Mouse (Mus musculus): ENCODE data around the gene Olfr328. TPM values are rescaled to one million over a fixed set of nuclear protein-coding genes. Genes with fewer than 3 reads are reported as not detected.
"Not testable (repeated sequence)": the region's sequence is repeated elsewhere in the genome, so short reads cannot be mapped to it uniquely, and the experiment has no call there.

Gene Olfr328
- polyA plus RNA-seq, 1 experiment = not detected

GRCm38 (mm10) chr11:58578636-58579035 lies 23.2 kb upstream of the Olfr328 start:
- H3K4me3 ChIP-seq (replicated peaks) = no peak overlapping the region
- H3K4me1 ChIP-seq (ENCODE audit: control insufficient read depth) = no peaks in the 10 kb centered on the region
- H3K36me3 ChIP-seq (ENCODE audit: control insufficient read depth) = no peaks in the 10 kb centered on the region
- H3K9me3 ChIP-seq (ENCODE audit: control insufficient read depth, low read length) = no peaks in the 10 kb centered on the region
- TF ChIP-seq GATA1 (IDR thresholded peaks at IDR 0.05; ENCODE audit: low read length) = no peak
- no peak for TF ChIP-seq TAL1 (IDR thresholded peaks at IDR 0.05; ENCODE audit: low read length)
- H3K27me3 ChIP-seq (ENCODE audit: control insufficient read depth) = peaks cover 2% of the 10 kb centered on the region; the same call in 1 of the 2 replicates

GRCm38 (mm10) chr11:58577430-58577829 lies 22.0 kb upstream of the Olfr328 start, which contains the start of gene Olfr325:
Olfr325 (plus strand) TSS chr11:58577730.
- H3K4me3 ChIP-seq (replicated peaks) = no peak within 1 kb of the TSS
- TF ChIP-seq GATA1 (IDR thresholded peaks at IDR 0.05; ENCODE audit: low read length) = no peak
- no peak for TF ChIP-seq TAL1 (IDR thresholded peaks at IDR 0.05; ENCODE audit: low read length)
- H3K36me3 ChIP-seq (ENCODE audit: control insufficient read depth) = no peaks in the 10 kb centered on the region
- peaks cover 2% of the 10 kb centered on the region; the same call in 1 of the 2 replicates for H3K27me3 ChIP-seq (ENCODE audit: control insufficient read depth)
- H3K9me3 ChIP-seq (ENCODE audit: control insufficient read depth, low read length) = peaks cover 4% of the 10 kb centered on the region
- H3K4me1 ChIP-seq (ENCODE audit: control insufficient read depth) = no peaks in the 10 kb centered on the region

- H3K9me3 ChIP-seq (ENCODE audit: control insufficient read depth, low read length) = peaks cover 4% of the 10 kb centered on the region
- no peaks in the 10 kb centered on the region for H3K4me1 ChIP-seq (ENCODE audit: control insufficient read depth)
- no peak for TF ChIP-seq TAL1 (IDR thresholded peaks at IDR 0.05; ENCODE audit: low read length)
- TF ChIP-seq GATA1 (IDR thresholded peaks at IDR 0.05; ENCODE audit: low read length) = no peak
- no peak within 1 kb of the TSS for H3K4me3 ChIP-seq (replicated peaks)
- no peaks in the 10 kb centered on the region for H3K27me3 ChIP-seq (ENCODE audit: control insufficient read depth)
- no peaks in the 10 kb centered on the region for H3K36me3 ChIP-seq (ENCODE audit: control insufficient read depth)
Observed at GRCm38 (mm10) chr11:58570405-58570804, 15.0 kb upstream of the Olfr328 start, which contains the start of gene Olfr224. Olfr224 (minus strand) TSS chr11:58570553.

GRCm38 (mm10) chr11:58546322-58546721 lies 9.1 kb downstream of the Olfr328 start, which contains the start of gene Olfr329-ps:
Olfr329-ps (minus strand) TSS chr11:58546422.
- Histone ChIP-seq H3K4me3 (replicated peaks) (no peak within 1 kb of the TSS), H3K36me3 (ENCODE audit: control insufficient read depth) (no peaks in the 10 kb centered on the region), H3K27me3 (ENCODE audit: control insufficient read depth) (no peaks in the 10 kb centered on the region), H3K9me3 (ENCODE audit: control insufficient read depth, low read length) (no peaks in the 10 kb centered on the region), H3K4me1 (ENCODE audit: control insufficient read depth) (no peaks in the 10 kb centered on the region)
- TF ChIP-seq TAL1 (IDR thresholded peaks at IDR 0.05; ENCODE audit: low read length) (no peak), GATA1 (IDR thresholded peaks at IDR 0.05; ENCODE audit: low read length) (no peak)

- H3K36me3 ChIP-seq (ENCODE audit: control insufficient read depth); H3K27me3 ChIP-seq (ENCODE audit: control insufficient read depth); H3K4me1 ChIP-seq (ENCODE audit: control insufficient read depth); H3K4me3 ChIP-seq (replicated peaks); H3K9me3 ChIP-seq (ENCODE audit: control insufficient read depth, low read length): not testable (repeated sequence)
Observed at GRCm38 (mm10) chr11:58534736-58535135, 20.7 kb downstream of the Olfr328 start, which contains the start of gene Olfr330. Olfr330 (minus strand) TSS chr11:58534836.

GRCm38 (mm10) chr11:58519756-58520155 lies 35.7 kb downstream of the Olfr328 start:
- not testable (repeated sequence) for H3K4me1 ChIP-seq (ENCODE audit: control insufficient read depth); H3K27me3 ChIP-seq (ENCODE audit: control insufficient read depth); H3K9me3 ChIP-seq (ENCODE audit: control insufficient read depth, low read length); H3K36me3 ChIP-seq (ENCODE audit: control insufficient read depth); H3K4me3 ChIP-seq (replicated peaks)

GRCm38 (mm10) chr11:58518916-58519315 lies 36.5 kb downstream of the Olfr328 start:
- H3K36me3 ChIP-seq (ENCODE audit: control insufficient read depth); H3K27me3 ChIP-seq (ENCODE audit: control insufficient read depth); H3K4me1 ChIP-seq (ENCODE audit: control insufficient read depth); H3K4me3 ChIP-seq (replicated peaks); H3K9me3 ChIP-seq (ENCODE audit: control insufficient read depth, low read length): not testable (repeated sequence)

GRCm38 (mm10) chr11:58509058-58509457 lies 46.4 kb downstream of the Olfr328 start:
- H3K27me3 ChIP-seq (ENCODE audit: control insufficient read depth); H3K4me3 ChIP-seq (replicated peaks); H3K36me3 ChIP-seq (ENCODE audit: control insufficient read depth); H3K4me1 ChIP-seq (ENCODE audit: control insufficient read depth); H3K9me3 ChIP-seq (ENCODE audit: control insufficient read depth, low read length): not testable (repeated sequence)

GRCm38 (mm10) chr11:58502472-58502871 lies 53.0 kb downstream of the Olfr328 start, which contains the start of gene Olfr331:
Olfr331 (minus strand) TSS chr11:58502572.
- H3K9me3 ChIP-seq (ENCODE audit: control insufficient read depth, low read length); H3K36me3 ChIP-seq (ENCODE audit: control insufficient read depth); H3K27me3 ChIP-seq (ENCODE audit: control insufficient read depth); H3K4me3 ChIP-seq (replicated peaks); H3K4me1 ChIP-seq (ENCODE audit: control insufficient read depth): not testable (repeated sequence)

Other genes with a start within 250 kb of the Olfr328 start
- 1.1 and 1.6 TPM in 2 replicates for gene Zfp692, start 248.6 kb downstream of the Olfr328 start, polyA plus RNA-seq (2012)
- 1.8 and 2.6 TPM in 2 replicates for gene Zfp672, start 225.3 kb downstream of the Olfr328 start, polyA plus RNA-seq (2012)
- gene Sh3bp5l, start 224.9 kb downstream of the Olfr328 start, polyA plus RNA-seq (2012) = 3.4 and 5.6 TPM in 2 replicates
- not detected in 2 replicates for gene Lypd8, start 176.6 kb downstream of the Olfr328 start, polyA plus RNA-seq (2012)
- not detected in 2 replicates for gene 1810065E05Rik, start 134.5 kb downstream of the Olfr328 start, polyA plus RNA-seq (2012)
- not detected in 2 replicates for gene Gm12253, start 123.1 kb downstream of the Olfr328 start, polyA plus RNA-seq (2012)
- gene Lypd9, start 102.7 kb downstream of the Olfr328 start, polyA plus RNA-seq (2012) = not detected in 2 replicates
- gene Olfr30, start 93.4 kb downstream of the Olfr328 start, polyA plus RNA-seq (2012) = not detected in 2 replicates
- gene Olfr332, start 63.1 kb downstream of the Olfr328 start, polyA plus RNA-seq (2012) = not detected in 2 replicates
- not detected in 2 replicates for gene Olfr331, start 53.1 kb downstream of the Olfr328 start, polyA plus RNA-seq (2012)
- not detected in 2 replicates for gene Olfr330, start 20.8 kb downstream of the Olfr328 start, polyA plus RNA-seq (2012)
- gene Olfr329-ps, start 9.2 kb downstream of the Olfr328 start, polyA plus RNA-seq (2012) = not detected in 2 replicates
- 0.02 TPM in 1 of 2 replicates, not detected in the other for gene Olfr224, start 14.9 kb upstream of the Olfr328 start, polyA plus RNA-seq (2012)
- gene Olfr325, start 22.1 kb upstream of the Olfr328 start, polyA plus RNA-seq (2012) = not detected in 2 replicates
- gene Olfr324, start 39.5 kb upstream of the Olfr328 start, polyA plus RNA-seq (2012) = not detected in 2 replicates
- gene 2210407C18Rik, start 60.4 kb upstream of the Olfr328 start, polyA plus RNA-seq (2012) = not detected in 2 replicates
- 0.02 TPM in 1 of 2 replicates, not detected in the other for gene Olfr323, start 74.9 kb upstream of the Olfr328 start, polyA plus RNA-seq (2012)
- 5.5 and 5.7 TPM in 2 replicates for gene Trim58, start 84.8 kb upstream of the Olfr328 start, polyA plus RNA-seq (2012)
- gene Olfr322, start 103.1 kb upstream of the Olfr328 start, polyA plus RNA-seq (2012) = 0.04 and 0.05 TPM in 2 replicates
- not detected in 2 replicates for gene Olfr320, start 125.5 kb upstream of the Olfr328 start, polyA plus RNA-seq (2012)
- not detected in 2 replicates for gene Olfr319, start 143.5 kb upstream of the Olfr328 start, polyA plus RNA-seq (2012)
- not detected in 2 replicates for gene Olfr318, start 168.4 kb upstream of the Olfr328 start, polyA plus RNA-seq (2012)
- not detected in 2 replicates for gene Olfr317, start 183.6 kb upstream of the Olfr328 start, polyA plus RNA-seq (2012)
- gene Olfr316, start 197.1 kb upstream of the Olfr328 start, polyA plus RNA-seq (2012) = not detected in 2 replicates
- not detected in 2 replicates for gene Olfr315, start 217.6 kb upstream of the Olfr328 start, polyA plus RNA-seq (2012)
- gene Olfr314, start 227.3 kb upstream of the Olfr328 start, polyA plus RNA-seq (2012) = not detected in 2 replicates
- not detected in 2 replicates for gene Fam183b, start 246.3 kb upstream of the Olfr328 start, polyA plus RNA-seq (2012)

Data from erythroblast, embryonic 14.5 days (primary cell).